Mouse (Mus musculus) bone marrow macrophage, adult 2 months (primary cell): ENCODE data around the gene Dnajc1. TPM values are rescaled to one million over a fixed set of nuclear protein-coding genes. Genes with fewer than 3 reads are reported as not detected.

Experiments used
- H3K27ac ChIP-seq: 2 replicates; pipeline ENCODE4 v1.5.1; 2012; ENCODE audit warnings: low read depth, low read length; ENCODE audit not compliant: insufficient read depth
- H3K4me1 ChIP-seq: 2 replicates; pipeline ENCODE4 v1.6.1; 2012; ENCODE audit warnings: low read length; ENCODE audit not compliant: control insufficient read depth, insufficient read depth
- H3K4me3 ChIP-seq: 2 replicates; pipeline ENCODE4 v1.5.1; 2012; ENCODE audit warnings: mild to moderate bottlenecking, low read length, moderate library complexity; ENCODE audit not compliant: insufficient read depth
- CTCF ChIP-seq: IDR thresholded peaks from 2 replicates; pipeline ENCODE4 v1.5.1; 2012; ENCODE audit warnings: low read depth, mild to moderate bottlenecking, low read length, moderate library complexity
- POLR2A ChIP-seq: IDR thresholded peaks from 2 replicates; pipeline ENCODE4 v1.6.1; 2012; ENCODE audit warnings: mild to moderate bottlenecking, low read depth, low read length, borderline replicate concordance
- polyA plus RNA-seq: library from polyadenylated mRNA; stranded (reverse); fragments of >200 nt; gene quantifications from 2 replicates; pipeline ENCODE4 v1.2.4, GENCODE M21; 2012; ENCODE audit not compliant: missing spikeins, insufficient read depth, insufficient read length

Gene Dnajc1
- polyA plus RNA-seq, 1 experiment = 19.5 TPM

- no peak for TF ChIP-seq CTCF
- TF ChIP-seq POLR2A = no peak
- no peak overlapping the region for H3K27ac ChIP-seq
- H3K4me3 ChIP-seq = no peak overlapping the region
These were observed 21.7 kb downstream of the Dnajc1 start for GRCm38 (mm10) chr2:18370794-18371498.

GRCm38 (mm10) chr2:18364402-18364801, 28.2 kb downstream of the Dnajc1 start:
- Histone ChIP-seq H3K4me3 (no peak overlapping the region), H3K4me1 (no peaks in the 10 kb centered on the region), H3K27ac (no peak overlapping the region)
- TF ChIP-seq POLR2A (no peak), CTCF (no peak)

More at GRCm38 (mm10) chr2:18370794-18371498, 21.7 kb downstream of the Dnajc1 start:
- H3K4me1 ChIP-seq = peaks cover 9% of the 10 kb centered on the region

GRCm38 (mm10) chr2:18355293-18355692, 37.3 kb downstream of the Dnajc1 start:
- no peak overlapping the region for H3K27ac ChIP-seq
- no peak for TF ChIP-seq CTCF
- TF ChIP-seq POLR2A = no peak
- H3K4me1 ChIP-seq = no peaks in the 10 kb centered on the region
- H3K4me3 ChIP-seq = no peak overlapping the region

- Histone ChIP-seq H3K4me3 (no peak overlapping the region), H3K4me1 (no peaks in the 10 kb centered on the region), H3K27ac (no peak overlapping the region)
- TF ChIP-seq POLR2A = no peak
- TF ChIP-seq CTCF = no peak
These were observed 40.0 kb downstream of the Dnajc1 start for GRCm38 (mm10) chr2:18352620-18353019.

- TF ChIP-seq CTCF = no peak
- TF ChIP-seq POLR2A = no peak
- Histone ChIP-seq H3K4me3 (no peak overlapping the region), H3K4me1 (no peaks in the 10 kb centered on the region), H3K27ac (no peak overlapping the region)
These were observed 49.2 kb downstream of the Dnajc1 start for GRCm38 (mm10) chr2:18343464-18343863.

GRCm38 (mm10) chr2:18318671-18319070, 74.0 kb downstream of the Dnajc1 start:
- H3K4me1 ChIP-seq = no peaks in the 10 kb centered on the region
- TF ChIP-seq POLR2A (no peak), CTCF (no peak)
- H3K4me3 ChIP-seq = no peak overlapping the region
- H3K27ac ChIP-seq = no peak overlapping the region

GRCm38 (mm10) chr2:18317503-18318281, 74.9 kb downstream of the Dnajc1 start:
- no peaks in the 10 kb centered on the region for H3K4me1 ChIP-seq
- H3K4me3 ChIP-seq = no peak overlapping the region
- TF ChIP-seq POLR2A = no peak
- no peak for TF ChIP-seq CTCF
- H3K27ac ChIP-seq = no peak overlapping the region

- TF ChIP-seq CTCF = no peak
- TF ChIP-seq POLR2A = no peak
- no peaks in the 10 kb centered on the region for H3K4me1 ChIP-seq
- no peak overlapping the region for H3K27ac ChIP-seq
- H3K4me3 ChIP-seq = no peak overlapping the region
These were observed 75.7 kb downstream of the Dnajc1 start for GRCm38 (mm10) chr2:18316909-18317308.

- TF ChIP-seq POLR2A = no peak
- TF ChIP-seq CTCF = no peak
- Histone ChIP-seq H3K4me3 (no peak overlapping the region), H3K4me1 (no peaks in the 10 kb centered on the region), H3K27ac (no peak overlapping the region)
These were observed 82.1 kb downstream of the Dnajc1 start for GRCm38 (mm10) chr2:18310261-18311104.
